Mouse (Mus musculus): Measurements from ENCODE around the gene Mtmr14. TPM values are rescaled to one million over a fixed set of nuclear protein-coding genes. Genes with fewer than 3 reads are reported as not detected.
A peak's percentile ranks its signal among the peaks of the same experiment; 100 is the strongest.

Mtmr14 gene
- total RNA-seq, 2 experiments from 2014 or later: 21.8 to 26.6 TPM

DNA sequence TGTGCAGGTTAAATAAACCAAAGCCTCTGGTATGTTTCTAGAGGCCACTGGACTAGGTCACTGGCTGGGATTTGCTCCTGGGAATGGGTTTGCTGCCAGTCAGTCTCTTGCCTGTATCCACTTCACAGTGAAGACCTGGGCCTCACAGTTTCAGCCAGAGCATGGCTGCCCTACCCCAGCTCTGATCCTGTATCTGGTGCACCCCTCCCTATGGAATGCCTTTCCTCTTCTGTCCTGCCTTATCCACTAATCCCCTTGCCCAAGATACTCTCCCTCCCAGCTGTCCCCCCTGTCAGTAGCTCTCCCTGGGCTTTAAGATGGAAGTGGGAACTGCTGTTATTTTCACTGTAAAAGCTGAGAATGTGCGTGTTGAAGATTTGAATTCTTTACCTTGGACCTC is 30.3 kb downstream of the Mtmr14 start:
- ATAC-seq (replicated peaks; ENCODE audit: low FRiP score, low TSS enrichment, poor library complexity, severe bottlenecking): no peak

DNA sequence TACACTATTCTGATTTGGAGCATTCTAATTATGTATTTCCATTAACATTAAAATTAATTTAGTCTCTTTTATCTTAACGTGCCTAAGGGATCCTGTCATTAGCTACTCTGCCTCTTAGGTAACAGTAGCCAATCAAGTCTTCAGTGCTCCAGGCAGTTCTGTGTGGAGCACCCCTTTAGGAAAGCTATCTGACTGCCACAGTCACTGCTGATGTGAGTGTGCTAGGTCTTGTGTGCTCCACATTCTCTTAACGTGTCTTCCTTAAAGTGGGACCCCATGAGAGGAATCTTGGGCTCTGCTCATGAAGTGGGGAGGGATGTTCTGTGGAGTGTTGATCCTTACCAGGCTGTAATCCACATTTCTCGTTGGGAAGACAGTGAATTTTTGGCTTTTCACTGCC is 34.7 kb downstream of the Mtmr14 start:
- no peak for ATAC-seq (replicated peaks; ENCODE audit: low FRiP score, low TSS enrichment, poor library complexity, severe bottlenecking)

GRCm38 (mm10) chr6:113276846-113277245 is 39.2 kb downstream of the Mtmr14 start:
- ATAC-seq (replicated peaks; ENCODE audit: low FRiP score, low TSS enrichment, poor library complexity, severe bottlenecking): no peak

- peak; percentile 8; the same call in 1 of the 2 replicates for ATAC-seq (replicated peaks; ENCODE audit: low FRiP score, low TSS enrichment, poor library complexity, severe bottlenecking)
These were observed 44.0 kb downstream of the Mtmr14 start for GRCm38 (mm10) chr6:113281676-113282075.

DNA sequence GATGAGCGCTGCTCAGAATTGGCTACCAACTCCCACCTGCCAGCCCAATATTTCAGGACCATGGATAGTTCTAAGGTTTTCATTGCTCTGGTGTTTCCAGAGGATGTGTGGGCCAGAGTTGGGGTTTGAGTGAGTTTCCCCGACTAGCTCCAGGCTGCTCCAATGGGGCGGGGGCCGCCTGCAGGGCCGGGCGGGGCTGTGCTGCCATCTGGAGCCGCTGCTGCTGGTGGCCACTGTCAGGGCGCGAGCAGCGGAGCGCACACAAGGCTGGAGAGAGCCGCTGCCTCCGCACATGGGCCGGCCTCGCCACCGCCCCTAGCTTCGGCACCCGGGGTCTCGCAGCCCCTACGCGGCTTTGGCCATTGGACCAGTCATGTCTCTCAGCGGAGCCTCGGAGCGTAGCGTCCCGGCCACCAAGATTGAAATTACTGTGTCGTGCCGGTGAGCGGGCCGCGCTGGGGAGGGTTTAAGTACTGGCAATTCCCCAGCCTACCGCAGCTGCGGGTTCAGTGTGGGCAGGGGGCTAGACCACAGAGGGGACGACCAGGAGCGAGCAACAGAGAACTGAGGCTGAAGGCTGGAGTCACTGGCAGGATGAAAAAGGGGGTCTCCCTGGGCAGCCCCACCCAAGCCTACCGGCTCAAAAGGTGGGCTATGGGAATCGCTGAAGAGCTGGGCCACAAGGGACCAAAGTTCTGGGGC is 44.6 kb downstream of the Mtmr14 start, which contains the start of gene Cpne9:
Gene Cpne9 (plus strand): TSS at position 207 of the 702 bp plus-strand sequence.
- peak; percentile 53 for ATAC-seq (replicated peaks; ENCODE audit: low FRiP score, low TSS enrichment, poor library complexity, severe bottlenecking)

GRCm38 (mm10) chr6:113282969-113283368 is 45.3 kb downstream of the Mtmr14 start:
- ATAC-seq (replicated peaks; ENCODE audit: low FRiP score, low TSS enrichment, poor library complexity, severe bottlenecking): no peak

DNA sequence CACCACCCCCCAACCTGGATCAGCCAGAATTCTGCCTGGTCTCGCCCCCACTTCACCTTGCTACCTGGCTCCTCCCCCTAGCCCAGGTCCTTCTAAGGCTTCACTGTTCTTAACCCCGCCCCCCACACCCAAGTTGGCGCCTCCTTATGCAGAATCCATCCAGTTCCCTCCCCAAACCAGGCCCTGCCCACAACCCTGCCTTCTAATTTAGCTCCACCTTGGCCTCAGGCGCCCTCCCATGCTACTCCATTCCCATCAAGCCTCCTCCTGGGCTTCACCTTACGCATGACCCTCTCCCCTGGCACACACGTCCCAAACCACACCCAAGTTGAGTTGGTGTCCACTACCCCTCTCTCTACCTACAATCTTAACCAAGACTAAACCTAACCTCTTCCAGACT is 45.9 kb downstream of the Mtmr14 start:
- peak; percentile 20; the same call in 1 of the 2 replicates for ATAC-seq (replicated peaks; ENCODE audit: low FRiP score, low TSS enrichment, poor library complexity, severe bottlenecking)

GRCm38 (mm10) chr6:113284931-113285330 is 47.3 kb downstream of the Mtmr14 start:
- ATAC-seq (replicated peaks; ENCODE audit: low FRiP score, low TSS enrichment, poor library complexity, severe bottlenecking): no peak

DNA sequence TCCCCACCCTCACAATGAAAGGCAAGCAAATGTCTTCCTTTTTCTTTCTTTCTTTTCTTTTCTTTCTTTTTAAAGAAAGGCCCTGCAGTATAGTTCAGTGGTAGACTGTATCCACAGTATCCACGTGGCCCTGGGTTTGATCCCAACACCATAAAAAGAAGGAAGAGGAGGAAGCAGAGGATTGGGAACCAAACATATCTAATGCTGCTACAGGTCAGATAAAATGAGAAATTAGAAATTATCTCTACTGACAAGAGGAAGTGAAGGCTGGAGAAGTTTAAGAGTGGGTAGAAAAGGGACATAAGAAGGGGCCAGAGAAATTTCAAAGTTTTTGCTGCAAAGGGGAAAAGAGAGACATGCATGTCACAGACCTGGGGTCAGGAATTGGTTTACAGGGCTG is 48.7 kb downstream of the Mtmr14 start:
- no peak for ATAC-seq (replicated peaks; ENCODE audit: low FRiP score, low TSS enrichment, poor library complexity, severe bottlenecking)

GRCm38 (mm10) chr6:113287236-113287635 is 49.6 kb downstream of the Mtmr14 start:
- ATAC-seq (replicated peaks; ENCODE audit: low FRiP score, low TSS enrichment, poor library complexity, severe bottlenecking): no peak

GRCm38 (mm10) chr6:113289346-113289745 is 51.7 kb downstream of the Mtmr14 start:
- no peak for ATAC-seq (replicated peaks; ENCODE audit: low FRiP score, low TSS enrichment, poor library complexity, severe bottlenecking)

- no peak for ATAC-seq (replicated peaks; ENCODE audit: low FRiP score, low TSS enrichment, poor library complexity, severe bottlenecking)
These were observed 52.7 kb downstream of the Mtmr14 start for GRCm38 (mm10) chr6:113290346-113290745.

GRCm38 (mm10) chr6:113292938-113293337 is 55.3 kb downstream of the Mtmr14 start:
- ATAC-seq (replicated peaks; ENCODE audit: low FRiP score, low TSS enrichment, poor library complexity, severe bottlenecking): no peak

DNA sequence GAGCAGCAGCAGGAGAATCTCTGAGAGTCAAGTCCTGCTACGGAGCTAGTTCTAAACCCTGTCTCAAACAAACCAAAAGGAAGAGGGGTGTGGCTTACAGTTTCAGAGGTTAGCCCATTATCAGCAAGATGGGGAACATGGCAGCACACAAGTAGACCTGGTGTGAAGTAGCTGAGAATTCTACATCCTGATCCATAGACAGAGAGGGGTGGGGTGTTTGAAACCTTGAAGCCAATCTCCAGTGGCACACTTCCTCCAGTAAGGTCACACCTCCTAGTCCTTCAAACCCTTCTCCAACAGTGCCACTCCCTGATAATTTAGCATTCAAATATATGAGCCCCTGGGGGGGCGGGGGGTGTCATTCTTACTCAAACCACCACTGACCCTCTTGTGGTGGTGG is 58.4 kb downstream of the Mtmr14 start:
- no peak for ATAC-seq (replicated peaks; ENCODE audit: low FRiP score, low TSS enrichment, poor library complexity, severe bottlenecking)

- no peak for ATAC-seq (replicated peaks; ENCODE audit: low FRiP score, low TSS enrichment, poor library complexity, severe bottlenecking)
These were observed 59.0 kb downstream of the Mtmr14 start for GRCm38 (mm10) chr6:113296639-113297038.

DNA sequence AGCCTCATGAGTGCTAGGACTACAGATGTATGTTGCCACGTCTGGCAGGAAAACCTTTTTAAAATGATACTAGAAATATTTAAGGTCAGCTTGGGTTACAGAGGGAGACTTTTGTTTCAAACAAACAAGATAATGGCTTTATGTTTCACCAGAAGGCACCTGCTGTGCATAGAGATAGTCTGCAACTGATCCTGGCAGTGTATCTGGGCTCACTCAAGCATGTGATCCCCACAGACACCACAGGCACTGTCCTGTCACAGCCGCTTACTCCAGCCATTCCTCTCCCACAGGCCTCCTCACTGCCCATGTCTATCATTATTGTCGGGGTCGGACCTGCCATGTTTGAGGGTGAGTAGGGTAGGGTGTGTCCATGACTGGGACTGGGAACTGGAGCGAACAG is 63.7 kb downstream of the Mtmr14 start:
- ATAC-seq (replicated peaks; ENCODE audit: low FRiP score, low TSS enrichment, poor library complexity, severe bottlenecking): 0 out of 2 replicates have a peak, but pooled peaks have one; percentile 35

DNA sequence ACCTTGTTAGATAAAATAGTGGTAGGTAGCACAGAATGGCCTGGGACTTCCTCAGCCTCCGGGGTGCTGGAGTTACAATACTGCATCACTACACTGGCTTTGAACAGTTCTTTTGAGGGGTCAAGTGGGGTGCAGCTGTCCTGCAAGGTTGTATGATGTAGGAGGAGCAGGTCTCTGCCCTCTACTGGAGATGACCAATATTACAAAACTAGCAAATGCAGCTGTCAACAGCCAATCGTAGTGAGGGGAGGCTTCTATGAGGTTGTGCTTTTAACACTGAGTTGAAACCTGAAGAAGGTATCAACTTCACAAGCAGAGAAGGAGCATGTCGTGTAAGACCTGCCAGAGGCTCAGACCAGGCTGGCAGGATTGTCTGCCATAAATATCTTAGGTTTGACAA is 64.6 kb downstream of the Mtmr14 start:
- 0 out of 2 replicates have a peak, but pooled peaks have one; percentile 24 for ATAC-seq (replicated peaks; ENCODE audit: low FRiP score, low TSS enrichment, poor library complexity, severe bottlenecking)

- peak; percentile 89 for ATAC-seq (replicated peaks; ENCODE audit: low FRiP score, low TSS enrichment, poor library complexity, severe bottlenecking)
These were observed 68.8 kb downstream of the Mtmr14 start for GRCm38 (mm10) chr6:113306322-113306985.

DNA sequence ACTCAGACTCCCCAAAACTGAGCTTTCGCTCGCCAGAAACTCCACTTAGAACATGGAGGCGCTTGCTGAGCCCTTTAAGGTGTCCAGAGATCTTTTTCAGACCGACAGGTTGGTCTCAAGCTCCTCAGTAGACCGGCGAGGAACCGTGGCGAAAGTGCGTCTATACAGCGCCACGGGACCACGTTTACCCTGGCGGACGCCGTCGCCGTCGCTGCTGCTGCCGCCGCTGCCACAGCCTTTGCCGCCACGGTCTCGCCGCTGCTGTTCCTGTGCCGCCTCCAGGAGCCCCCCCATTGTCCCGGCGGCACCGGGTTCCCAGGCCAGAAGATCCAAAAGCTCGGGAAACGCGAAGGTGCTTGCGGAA is 69.3 kb downstream of the Mtmr14 start, which contains the start of gene Brpf1:
Gene Brpf1 (plus strand): TSS at position 152 of the 364 bp plus-strand sequence.
- peak; percentile 25 for ATAC-seq (replicated peaks; ENCODE audit: low FRiP score, low TSS enrichment, poor library complexity, severe bottlenecking)

DNA sequence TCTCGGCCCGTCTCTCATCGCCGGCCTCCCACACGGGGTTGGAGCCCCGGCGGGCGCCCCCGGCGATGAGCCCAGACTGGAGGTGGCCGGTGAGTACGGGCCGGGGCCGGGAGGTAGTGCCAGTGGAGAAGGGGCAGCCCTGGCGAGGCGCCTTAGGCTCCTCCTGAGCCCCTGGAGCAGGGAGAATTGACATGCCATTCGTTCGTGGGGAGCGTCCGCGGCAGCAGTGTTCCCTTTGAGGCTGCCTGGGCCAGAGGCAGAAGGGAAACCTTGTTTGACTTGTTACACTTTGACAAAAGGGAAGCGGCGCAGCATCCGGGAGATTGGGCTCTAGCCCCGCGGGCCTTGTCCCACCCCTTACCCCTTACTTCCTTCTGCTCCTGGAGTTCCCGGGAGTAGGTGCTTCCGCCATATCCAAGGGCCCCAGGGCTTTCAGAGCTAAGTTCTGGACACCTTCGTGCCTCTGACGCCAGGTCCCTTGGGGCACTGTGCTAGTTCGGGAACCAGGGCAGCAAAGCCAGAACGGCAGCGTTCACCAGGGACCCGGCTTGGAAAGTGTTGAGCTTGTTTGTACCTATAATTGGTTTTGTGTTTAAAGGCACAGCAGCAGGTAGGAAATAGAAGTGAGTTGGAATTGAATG is 70.0 kb downstream of the Mtmr14 start:
- ATAC-seq (replicated peaks; ENCODE audit: low FRiP score, low TSS enrichment, poor library complexity, severe bottlenecking): no peak

All from megakaryocyte-erythroid progenitor cell, adult 5-6 weeks (primary cell).